Mouse (Mus musculus) kidney, postnatal 14 days (tissue): Measurements from ENCODE around the gene Tspan11.

Experiments
- DNase-seq: peaks from one replicate; pipeline ENCODE4 v3.0.0; 2022; ENCODE audit warnings: mixed read lengths

Gene Tspan11

GRCm38 (mm10) chr6:127942421-127942820 lies 55.0 kb downstream of the Tspan11 start:
- DNase-seq = no peak

- peak; percentile 73 for DNase-seq
Observed at GRCm38 (mm10) chr6:127945725-127946124, 58.3 kb downstream of the Tspan11 start.

GRCm38 (mm10) chr6:127948656-127949055 lies 61.3 kb downstream of the Tspan11 start:
- no peak for DNase-seq

GRCm38 (mm10) chr6:127949885-127950284 lies 62.5 kb downstream of the Tspan11 start:
- DNase-seq = no peak

GRCm38 (mm10) chr6:127953071-127953470 lies 65.7 kb downstream of the Tspan11 start:
- no peak for DNase-seq

GRCm38 (mm10) chr6:127956172-127956571 lies 68.8 kb downstream of the Tspan11 start:
- no peak for DNase-seq

- DNase-seq = no peak
Observed at GRCm38 (mm10) chr6:127960203-127960602, 72.8 kb downstream of the Tspan11 start.

GRCm38 (mm10) chr6:127965497-127965896 lies 78.1 kb downstream of the Tspan11 start:
- no peak for DNase-seq

GRCm38 (mm10) chr6:127969709-127970108 lies 82.3 kb downstream of the Tspan11 start:
- DNase-seq = no peak

GRCm38 (mm10) chr6:127970120-127970519 lies 82.7 kb downstream of the Tspan11 start:
- DNase-seq = peak; percentile 82

- no peak for DNase-seq
Observed at GRCm38 (mm10) chr6:127970848-127971247, 83.5 kb downstream of the Tspan11 start.

- DNase-seq = no peak
Observed at GRCm38 (mm10) chr6:127971931-127972330, 84.5 kb downstream of the Tspan11 start.

- DNase-seq = no peak
Observed at GRCm38 (mm10) chr6:127973553-127973952, 86.2 kb downstream of the Tspan11 start.

GRCm38 (mm10) chr6:127974000-127974399 lies 86.6 kb downstream of the Tspan11 start:
- no peak for DNase-seq

- DNase-seq = no peak
Observed at GRCm38 (mm10) chr6:127976695-127977094, 89.3 kb downstream of the Tspan11 start.

- no peak for DNase-seq
Observed at GRCm38 (mm10) chr6:127978941-127979340, 91.6 kb downstream of the Tspan11 start.

- no peak for DNase-seq
Observed at GRCm38 (mm10) chr6:127979831-127980230, 92.4 kb downstream of the Tspan11 start.

GRCm38 (mm10) chr6:127980381-127981045 lies 93.1 kb downstream of the Tspan11 start:
- DNase-seq = no peak

- DNase-seq = peak; percentile 63
Observed at GRCm38 (mm10) chr6:127981176-127981575, 93.8 kb downstream of the Tspan11 start.

- DNase-seq = no peak
Observed at GRCm38 (mm10) chr6:127986357-127986756, 99.0 kb downstream of the Tspan11 start.

GRCm38 (mm10) chr6:127987374-127987773 lies 100.0 kb downstream of the Tspan11 start:
- DNase-seq = no peak

GRCm38 (mm10) chr6:127988944-127989494 lies 101.6 kb downstream of the Tspan11 start:
- DNase-seq = no peak

- DNase-seq = peak; percentile 80
Observed at GRCm38 (mm10) chr6:127989624-127990212, 102.3 kb downstream of the Tspan11 start.

GRCm38 (mm10) chr6:127991509-127992176 lies 104.3 kb downstream of the Tspan11 start:
- peak; percentile 22 for DNase-seq
